Mouse (Mus musculus) MEL (cell line): ENCODE results near the gene Shmt1. TPM values are rescaled to one million over a fixed set of nuclear protein-coding genes. Genes with fewer than 3 reads are reported as not detected.

ENCODE experiments used
- DNase-seq: peaks from one replicate; pipeline ENCODE4 v3.0.0; 2011; ENCODE audit warnings: low read depth, low spot score
- H3K27ac ChIP-seq: 2 replicates; pipeline ENCODE4 v1.5.1; 2012; ENCODE audit warnings: low read depth, mild to moderate bottlenecking, control low read depth, low read length, moderate library complexity; ENCODE audit not compliant: control insufficient read depth
- H3K27me3 ChIP-seq, 2 experiments: fragments of 150-350 bp in 1 of 2; sonication (generic) in 1 of 2; 2 replicates each; pipeline ENCODE4 v1.6.1; 2012; ENCODE audit warnings: low read length in 2 of 2, mild to moderate bottlenecking in 2 of 2, improper control_type of control experiment in 1 of 2, moderate library complexity in 1 of 2; ENCODE audit not compliant: insufficient read depth in 2 of 2, control insufficient read depth in 1 of 2
- H3K36me3 ChIP-seq, 2 experiments: 2 replicates each; pipeline ENCODE4 v1.6.1; 2012 to 2014; ENCODE audit warnings: low read length in 2 of 2, improper control_type of control experiment in 1 of 2, inconsistent platforms in 1 of 2, mild to moderate bottlenecking in 1 of 2; ENCODE audit not compliant: insufficient read depth in 2 of 2, control insufficient read depth in 1 of 2
- H3K4me1 ChIP-seq, 2 experiments: fragments of 150-350 bp in 1 of 2; sonication (generic) in 1 of 2; 2 replicates each; pipeline ENCODE4 v1.6.1; 2012; ENCODE audit warnings: low read length in 2 of 2, improper control_type of control experiment in 1 of 2, mild to moderate bottlenecking in 1 of 2; ENCODE audit not compliant: insufficient read depth in 2 of 2, control insufficient read depth in 1 of 2
- H3K4me3 ChIP-seq, 2 experiments: fragments of 150-350 bp in 1 of 2; sonication (generic) in 1 of 2; 2 replicates each; pipeline ENCODE4 v1.5.1; 2012; ENCODE audit warnings: low read depth in 2 of 2, low read length in 2 of 2, mild to moderate bottlenecking in 2 of 2, moderate library complexity in 2 of 2, control low read depth in 1 of 2, improper control_type of control experiment in 1 of 2; ENCODE audit not compliant: control insufficient read depth in 1 of 2, insufficient read depth in 1 of 2
- H3K79me2 ChIP-seq: 2 replicates; pipeline ENCODE4 v1.6.1; 2012; ENCODE audit warnings: mild to moderate bottlenecking, low read length, moderate library complexity; ENCODE audit not compliant: control insufficient read depth, poor library complexity, insufficient read depth
- H3K9ac ChIP-seq: 2 replicates; pipeline ENCODE4 v1.6.1; 2012; ENCODE audit warnings: low read depth, mild to moderate bottlenecking, control low read depth, low read length, moderate library complexity; ENCODE audit not compliant: control insufficient read depth, poor library complexity, severe bottlenecking
- H3K9me3 ChIP-seq: fragments of 150-350 bp; sonication (generic); replicated peaks from 2 replicates; pipeline ENCODE4 v1.6.1; 2012; ENCODE audit warnings: mild to moderate bottlenecking, low read length, improper control_type of control experiment, moderate library complexity; ENCODE audit not compliant: insufficient read depth
- BHLHE40 ChIP-seq: IDR thresholded peaks from 2 replicates; pipeline ENCODE4 v1.6.1; 2012; ENCODE audit warnings: low read depth, mild to moderate bottlenecking, inconsistent platforms, low read length, improper control_type of control experiment, borderline replicate concordance
- CHD1 ChIP-seq: IDR thresholded peaks from 2 replicates; pipeline ENCODE4 v1.6.1; 2012; ENCODE audit warnings: low read depth, mild to moderate bottlenecking, inconsistent platforms, low read length, improper control_type of control experiment
- CHD2 ChIP-seq: IDR thresholded peaks from 2 replicates; pipeline ENCODE4 v1.6.1; 2011; ENCODE audit warnings: low read length, improper control_type of control experiment
- CTCF ChIP-seq, 3 experiments: IDR thresholded peaks in 2 of 3; conservative IDR thresholded peaks in 1 of 3; 2 replicates each; pipeline ENCODE4 v1.5.1; 2011 to 2012; ENCODE audit warnings: low read length in 3 of 3, low read depth in 2 of 3, mild to moderate bottlenecking in 2 of 3, improper control_type of control experiment in 1 of 3, inconsistent platforms in 1 of 3, mixed read lengths in 1 of 3, moderate library complexity in 1 of 3; ENCODE audit not compliant: control insufficient read depth in 1 of 3, insufficient read depth in 1 of 3, poor library complexity in 1 of 3, severe bottlenecking in 1 of 3
- EP300 ChIP-seq, 2 experiments: IDR thresholded peaks; 2 replicates each; pipeline ENCODE4 v1.6.1; 2011; ENCODE audit warnings: improper control_type of control experiment in 2 of 2, low read length in 2 of 2, low read depth in 1 of 2, mild to moderate bottlenecking in 1 of 2
- ETS1 ChIP-seq: IDR thresholded peaks from 2 replicates; pipeline ENCODE4 v1.6.1; 2012; ENCODE audit warnings: low read depth, mild to moderate bottlenecking, inconsistent platforms, low read length, improper control_type of control experiment, moderate library complexity
- GABPA ChIP-seq: IDR thresholded peaks from 2 replicates; pipeline ENCODE4 v1.6.1; 2012; ENCODE audit warnings: low read depth, mild to moderate bottlenecking, inconsistent platforms, low read length, improper control_type of control experiment, moderate library complexity
- GATA1 ChIP-seq: IDR thresholded peaks from 2 replicates; pipeline ENCODE4 v1.6.1; 2011; ENCODE audit warnings: low read depth, low read length, improper control_type of control experiment
- JUND ChIP-seq: IDR thresholded peaks from 2 replicates; pipeline ENCODE4 v1.6.1; 2011; ENCODE audit warnings: low read depth, mild to moderate bottlenecking, improper control_type of control experiment, low read length
- KAT2A ChIP-seq: conservative IDR thresholded peaks from 2 replicates; pipeline ENCODE4 v1.6.1; 2012; ENCODE audit warnings: low read depth, low read length, improper control_type of control experiment, inconsistent platforms
- MAFK ChIP-seq: IDR thresholded peaks from 2 replicates; pipeline ENCODE4 v1.6.1; 2011; ENCODE audit warnings: low read depth, mild to moderate bottlenecking, low read length, improper control_type of control experiment, borderline replicate concordance
- MAX ChIP-seq: IDR thresholded peaks from 2 replicates; pipeline ENCODE4 v1.6.1; 2011; ENCODE audit warnings: low read length, improper control_type of control experiment
- MAZ ChIP-seq: IDR thresholded peaks from 2 replicates; pipeline ENCODE4 v1.6.1; 2012; ENCODE audit warnings: low read depth, mild to moderate bottlenecking, inconsistent platforms, low read length, improper control_type of control experiment
- MEF2A ChIP-seq: IDR thresholded peaks from 2 replicates; pipeline ENCODE4 v1.6.1; 2014; ENCODE audit warnings: low read depth, mild to moderate bottlenecking, inconsistent platforms, low read length, improper control_type of control experiment; ENCODE audit not compliant: poor library complexity, insufficient replicate concordance, severe bottlenecking; ENCODE audit errors: extremely low read depth
- MXI1 ChIP-seq: IDR thresholded peaks from 2 replicates; pipeline ENCODE4 v1.6.1; 2011; ENCODE audit warnings: mild to moderate bottlenecking, low read depth, low read length, improper control_type of control experiment
- MYB ChIP-seq: IDR thresholded peaks from 2 replicates; pipeline ENCODE4 v1.6.1; 2011; ENCODE audit warnings: mild to moderate bottlenecking, low read depth, low read length, improper control_type of control experiment
- MYC ChIP-seq: IDR thresholded peaks from 2 replicates; pipeline ENCODE4 v1.6.1; 2011; ENCODE audit warnings: low read depth, mild to moderate bottlenecking, low read length, improper control_type of control experiment, moderate library complexity
- NELFE ChIP-seq: IDR thresholded peaks from 2 replicates; pipeline ENCODE4 v1.6.1; 2011; ENCODE audit warnings: low read depth, low read length, improper control_type of control experiment
- NRF1 ChIP-seq: IDR thresholded peaks from 2 replicates; pipeline ENCODE4 v1.6.1; 2014; ENCODE audit warnings: low read depth, mild to moderate bottlenecking, inconsistent platforms, low read length, improper control_type of control experiment, moderate library complexity; ENCODE audit not compliant: poor library complexity, insufficient read depth, severe bottlenecking
- POLR2A ChIP-seq, 2 experiments: IDR thresholded peaks; 2 replicates each; pipeline ENCODE4 v1.6.1; 2011 to 2012; ENCODE audit warnings: low read length in 2 of 2, mild to moderate bottlenecking in 2 of 2, control low read depth in 1 of 2, improper control_type of control experiment in 1 of 2, low read depth in 1 of 2, moderate library complexity in 1 of 2; ENCODE audit not compliant: control insufficient read depth in 1 of 2, insufficient read depth in 1 of 2, poor library complexity in 1 of 2
- POLR2AphosphoS2 ChIP-seq: IDR thresholded peaks from 2 replicates; pipeline ENCODE4 v1.6.1; 2011; ENCODE audit warnings: low read length, improper control_type of control experiment
- POLR2AphosphoS5 ChIP-seq: IDR thresholded peaks from 2 replicates; pipeline ENCODE4 v1.6.1; 2012; ENCODE audit warnings: low read depth, borderline replicate concordance, mild to moderate bottlenecking, inconsistent platforms, low read length, moderate library complexity, mixed read lengths
- RAD21 ChIP-seq: IDR thresholded peaks from 2 replicates; pipeline ENCODE4 v1.6.1; 2011; ENCODE audit warnings: mild to moderate bottlenecking, low read depth, low read length, improper control_type of control experiment
- RCOR1 ChIP-seq: IDR thresholded peaks from 2 replicates; pipeline ENCODE4 v1.6.1; 2012; ENCODE audit warnings: low read depth, mild to moderate bottlenecking, inconsistent platforms, low read length, improper control_type of control experiment
- SIN3A ChIP-seq: IDR thresholded peaks from 2 replicates; pipeline ENCODE4 v1.6.1; 2012; ENCODE audit warnings: low read length, improper control_type of control experiment, inconsistent platforms
- SMC3 ChIP-seq: IDR thresholded peaks from 2 replicates; pipeline ENCODE4 v1.6.1; 2011; ENCODE audit warnings: low read depth, low read length, improper control_type of control experiment
- TAL1 ChIP-seq: IDR thresholded peaks from 2 replicates; pipeline ENCODE4 v1.6.1; 2012; ENCODE audit warnings: mild to moderate bottlenecking, inconsistent platforms, low read length, moderate library complexity, mixed read lengths
- TBP ChIP-seq: IDR thresholded peaks from 2 replicates; pipeline ENCODE4 v1.8.0; 2011; ENCODE audit warnings: low read depth, low read length, improper control_type of control experiment
- TCF12 ChIP-seq: IDR thresholded peaks from 2 replicates; pipeline ENCODE4 v1.6.1; 2014; ENCODE audit warnings: low read depth, mild to moderate bottlenecking, inconsistent platforms, low read length, improper control_type of control experiment, moderate library complexity
- UBTF ChIP-seq: IDR thresholded peaks from 2 replicates; pipeline ENCODE4 v1.6.1; 2012; ENCODE audit warnings: low read depth, mild to moderate bottlenecking, inconsistent platforms, low read length, improper control_type of control experiment, moderate library complexity, borderline replicate concordance; ENCODE audit not compliant: insufficient read depth
- USF1 ChIP-seq: IDR thresholded peaks from 2 replicates; pipeline ENCODE4 v1.6.1; 2014; ENCODE audit warnings: low read depth, mild to moderate bottlenecking, inconsistent platforms, low read length, improper control_type of control experiment, moderate library complexity
- USF2 ChIP-seq, 2 experiments: IDR thresholded peaks; 2 replicates each; pipeline ENCODE4 v1.6.1; 2011 to 2012; ENCODE audit warnings: improper control_type of control experiment in 2 of 2, low read length in 2 of 2, borderline replicate concordance in 1 of 2, inconsistent platforms in 1 of 2, low read depth in 1 of 2, mild to moderate bottlenecking in 1 of 2; ENCODE audit not compliant: insufficient read depth in 1 of 2
- ZC3H11A ChIP-seq: IDR thresholded peaks from 2 replicates; pipeline ENCODE4 v1.6.1; 2012; ENCODE audit warnings: low read depth, mild to moderate bottlenecking, inconsistent platforms, low read length, improper control_type of control experiment
- ZMIZ1 ChIP-seq: IDR thresholded peaks from 2 replicates; pipeline ENCODE4 v1.6.1; 2012; ENCODE audit warnings: low read depth, mild to moderate bottlenecking, inconsistent platforms, low read length, improper control_type of control experiment, moderate library complexity
- ZNF384 ChIP-seq: IDR thresholded peaks from 2 replicates; pipeline ENCODE4 v1.6.1; 2012; ENCODE audit warnings: low read depth, mild to moderate bottlenecking, inconsistent platforms, low read length, improper control_type of control experiment
- polyA plus RNA-seq, 2 experiments: library from polyadenylated mRNA; stranded (reverse) in 1 of 2; unstranded in 1 of 2; fragments of >175 nt in 1 of 2; fragments of >200 nt in 1 of 2; gene quantifications; 2 replicates each; pipeline versions ENCODE4 v1.2.1 to v1.2.4; 2012; ENCODE audit warnings: low replicate concordance in 2 of 2, low read depth in 1 of 2; ENCODE audit not compliant: insufficient read length in 2 of 2, insufficient read depth in 1 of 2, missing spikeins in 1 of 2
- total RNA-seq: library from RNA; depleted of rRNA; stranded (reverse); fragments of 300-350 nt; gene quantifications from 2 replicates; pipeline ENCODE4 v1.2.3, GENCODE M21; 2012

The Shmt1 gene
- total and polyA plus RNA-seq, 3 experiments = 55.3 to 71.4 TPM; not detected in 1

- H3K27me3 ChIP-seq = no peaks in the 10 kb centered on the region
- peaks cover 81% of the 10 kb centered on the region for H3K79me2 ChIP-seq
- peak within 1 kb of the TSS; percentile 77 for H3K9ac ChIP-seq
- H3K36me3 ChIP-seq = peaks cover 0 to 61% of the 10 kb centered on the region in 2 experiments; a peak in 2 of 4 replicates
- peak; percentile 99 for DNase-seq
- peak within 1 kb of the TSS; percentile 73 to 82 for H3K4me3 ChIP-seq
- H3K9me3 ChIP-seq = no peaks in the 10 kb centered on the region
- peak within 1 kb of the TSS; percentile 87 for H3K27ac ChIP-seq
- H3K4me1 ChIP-seq = peaks cover 2 to 55% of the 10 kb centered on the region in 2 experiments; a peak in 3 of 4 replicates
- TF ChIP-seq CHD1 (peak; percentile 83; the same call in 1 of the 2 replicates), KAT2A (peak; percentile 87), TAL1 (no peak), POLR2AphosphoS5 (no peak), CHD2 (peak; percentile 90), NELFE (peak; percentile 86), ZNF384 (no peak), BHLHE40 (peak; percentile 99), POLR2AphosphoS2 (peak; percentile 95), GATA1 (0 out of 2 replicates have a peak, but pooled peaks have one; percentile 2), SIN3A (peak; percentile 97), UBTF (no peak), USF1 (peak; percentile 99), MAFK (no peak), GABPA (no peak), ETS1 (peak; percentile 77), RCOR1 (peak; percentile 20; the same call in 1 of the 2 replicates), NRF1 (peak; percentile 11; the same call in 1 of the 2 replicates), MXI1 (peak; percentile 95), TCF12 (peak; percentile 55), MYB (peak; percentile 70), POLR2A (IDR thresholded peaks at IDR 0.05; ENCODE audit: control insufficient read depth in 1 of 2, insufficient read depth in 1 of 2, low read depth in 1 of 2, low read length in 2 of 2, poor library complexity in 1 of 2) (peak; percentile 87 to 96), MAZ (no peak; the same call in 1 of the 2 replicates), SMC3 (no peak), RAD21 (no peak), TBP (peak; percentile 86), MAX (peak; percentile 93), EP300 (IDR thresholded peaks at IDR 0.05; ENCODE audit: low read depth in 1 of 2, low read length in 2 of 2) (no peak; a peak in 2 of 4 replicates), ZMIZ1 (peak; percentile 71), CTCF (IDR thresholded peaks at IDR 0.05 in 2 of 3, conservative IDR thresholded peaks at IDR 0.05 in 1 of 3; ENCODE audit: control insufficient read depth in 1 of 3, insufficient read depth in 1 of 3, low read depth in 2 of 3, low read length in 3 of 3, poor library complexity in 1 of 3, severe bottlenecking in 1 of 3) (no peak), MEF2A (no peak), USF2 (IDR thresholded peaks at IDR 0.05; ENCODE audit: borderline replicate concordance in 1 of 2, insufficient read depth in 1 of 2, low read depth in 1 of 2, low read length in 2 of 2) (peak; percentile 91 to 98), ZC3H11A (no peak), JUND (no peak), MYC (peak; percentile 99)
These were observed 34.4 kb downstream of the Shmt1 start, which contains the start of the genes Top3a and Smcr8 for GRCm38 (mm10) chr11:60776829-60777740. Gene Top3a (minus strand): TSS chr11:60777365. Gene Smcr8 (plus strand): TSS chr11:60777524.
